Mouse (Mus musculus): Measurements from ENCODE around the gene Cnga3.

Gene Cnga3

DNA sequence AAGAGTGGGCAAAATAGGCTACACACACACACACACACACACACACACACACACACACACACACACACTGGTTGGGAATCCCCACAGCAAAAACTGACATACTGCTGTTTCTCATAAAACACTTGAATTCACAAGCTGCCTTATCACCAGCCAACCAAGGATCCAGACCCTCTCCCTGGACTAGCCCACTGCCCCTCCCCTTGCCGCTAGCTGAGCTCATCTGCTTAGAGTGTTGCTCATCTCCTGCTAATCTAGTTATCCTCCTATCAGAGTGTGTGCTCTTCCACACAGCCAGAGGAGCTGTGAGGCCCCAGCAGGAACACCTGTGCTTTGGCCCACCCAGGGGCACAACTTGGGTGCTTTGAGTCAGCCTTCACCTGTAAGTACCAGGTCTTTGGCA is at the start of gene Cnga3:
Cnga3 (plus strand) TSS at position 291 of the 400 bp plus-strand sequence.
- no peak for DNase-seq

- DNase-seq = no peak
These were observed 48.2 kb upstream of the Cnga3 start for GRCm38 (mm10) chr1:37166066-37166465.

GRCm38 (mm10) chr1:37167918-37168317 is 46.3 kb upstream of the Cnga3 start:
- no peak for DNase-seq

DNA sequence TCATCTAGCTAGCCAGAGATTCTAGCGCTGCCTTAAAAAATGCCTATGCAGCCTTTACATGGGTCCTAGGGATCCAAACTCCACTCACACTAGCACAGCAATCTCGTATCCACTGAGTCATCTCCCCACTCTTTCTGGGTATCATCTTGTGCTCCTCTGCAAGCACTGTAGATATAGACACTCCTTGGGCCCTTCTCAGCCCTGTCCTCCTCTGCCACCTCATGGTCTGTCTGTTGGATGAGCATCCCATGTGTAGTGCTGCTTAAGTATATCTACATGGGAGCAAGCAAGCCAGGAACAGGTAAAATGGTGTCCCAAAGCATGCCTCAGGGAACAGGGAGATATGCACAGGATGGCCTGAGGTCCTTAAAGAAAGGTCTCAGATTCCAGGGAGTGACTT is 36.4 kb upstream of the Cnga3 start:
- DNase-seq = no peak

DNA sequence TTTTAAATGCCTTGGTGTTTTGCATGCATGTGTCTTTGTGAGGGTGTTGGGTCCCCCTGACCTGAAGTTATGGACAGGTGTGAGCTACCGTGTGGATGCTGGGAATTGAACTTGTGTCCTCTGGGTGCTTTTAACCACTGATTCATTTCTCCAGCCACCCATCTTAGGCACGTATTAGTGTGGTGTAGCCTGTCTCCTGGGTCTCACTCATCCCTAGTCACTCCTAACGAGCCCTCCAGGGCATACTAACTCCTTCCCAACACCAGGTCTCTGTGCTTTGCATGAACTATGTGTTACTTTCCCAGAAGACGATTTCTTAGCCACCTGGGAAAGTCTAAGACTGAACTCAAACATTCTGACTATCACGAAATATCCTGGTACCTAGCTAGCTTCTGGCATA is 34.4 kb upstream of the Cnga3 start:
- DNase-seq = no peak

GRCm38 (mm10) chr1:37187050-37187449 is 27.2 kb upstream of the Cnga3 start:
- DNase-seq = no peak

DNA sequence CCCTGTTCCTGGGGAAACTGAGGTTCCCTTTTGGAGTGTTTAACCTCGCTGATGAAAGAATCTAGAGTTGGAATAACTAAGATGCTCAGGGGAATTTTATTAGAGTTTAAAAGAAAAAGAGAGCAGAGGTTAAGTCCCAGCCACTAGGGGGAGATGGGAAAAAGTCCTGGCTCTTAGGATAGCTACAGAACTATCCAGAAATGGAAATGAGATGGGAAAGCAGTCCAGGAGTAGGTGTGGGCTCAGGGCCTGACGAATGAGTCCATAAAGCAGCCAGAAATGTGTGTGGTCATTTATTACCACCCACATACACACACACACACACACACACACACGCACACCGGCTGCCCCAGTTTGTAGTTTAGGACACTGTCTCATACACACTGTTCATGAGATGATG is 19.6 kb upstream of the Cnga3 start:
- DNase-seq = peak; percentile 45

DNA sequence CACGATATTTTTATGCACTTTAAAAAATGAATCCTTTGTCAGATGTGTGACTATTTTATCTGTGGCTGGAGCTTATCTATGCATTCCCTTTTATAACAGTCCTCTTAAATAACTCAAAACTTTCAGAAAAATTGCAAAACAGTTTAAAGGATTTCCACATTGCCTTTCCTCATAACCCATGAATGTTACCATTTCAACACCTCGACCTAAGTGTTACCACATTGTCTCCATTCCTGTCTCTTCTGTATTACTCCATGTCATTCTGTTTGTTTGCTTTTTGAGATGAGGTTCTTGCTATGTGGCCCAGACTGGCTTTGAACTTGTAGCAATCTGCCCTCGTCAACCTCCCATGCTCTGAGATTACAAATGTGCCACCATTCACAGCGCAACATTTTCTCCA is 12.8 kb upstream of the Cnga3 start:
- DNase-seq = no peak

GRCm38 (mm10) chr1:37207743-37208142 is 6.5 kb upstream of the Cnga3 start:
- no peak for DNase-seq

DNA sequence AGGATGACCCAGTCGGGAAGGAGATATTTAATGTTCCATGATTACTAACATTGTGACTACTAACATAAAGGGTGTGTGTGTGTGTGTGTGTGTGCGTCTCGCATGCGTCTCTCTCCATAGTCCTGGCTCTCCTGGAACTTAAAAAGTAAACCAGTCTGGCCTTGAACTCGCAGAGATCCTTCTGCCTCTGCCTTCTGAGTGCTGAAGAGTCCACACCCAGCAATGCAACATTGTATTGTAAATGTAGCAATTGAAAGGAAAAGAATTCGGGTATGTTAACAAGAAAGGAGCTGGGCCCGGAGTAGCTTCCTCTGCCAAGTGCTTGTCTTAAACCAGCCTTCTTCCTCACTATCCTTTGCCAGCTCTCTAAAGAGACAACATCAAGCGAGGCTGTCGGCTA is 1.9 kb upstream of the Cnga3 start:
- DNase-seq = no peak

GRCm38 (mm10) chr1:37218386-37218785 is 4.2 kb downstream of the Cnga3 start:
- DNase-seq = peak; percentile 73

DNA sequence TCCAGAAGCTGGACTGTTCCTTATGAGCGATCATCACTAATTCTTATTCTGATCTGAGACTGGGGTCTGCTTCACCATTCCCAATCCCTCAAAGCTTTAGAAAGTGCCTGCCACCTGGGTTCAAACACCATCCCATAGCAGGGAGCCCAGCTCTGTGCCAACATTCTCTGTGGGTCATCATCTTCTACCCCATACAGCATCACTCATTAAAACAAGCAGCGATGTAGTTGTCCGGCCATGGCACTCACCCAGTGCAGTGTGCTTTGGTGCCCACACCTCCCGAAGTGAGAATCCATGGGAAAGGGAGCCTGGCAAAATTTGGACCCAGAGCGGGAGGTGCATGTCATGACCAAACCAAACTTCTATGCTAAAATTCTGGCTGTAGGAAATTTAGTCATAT is 5.4 kb downstream of the Cnga3 start:
- no peak for DNase-seq

DNA sequence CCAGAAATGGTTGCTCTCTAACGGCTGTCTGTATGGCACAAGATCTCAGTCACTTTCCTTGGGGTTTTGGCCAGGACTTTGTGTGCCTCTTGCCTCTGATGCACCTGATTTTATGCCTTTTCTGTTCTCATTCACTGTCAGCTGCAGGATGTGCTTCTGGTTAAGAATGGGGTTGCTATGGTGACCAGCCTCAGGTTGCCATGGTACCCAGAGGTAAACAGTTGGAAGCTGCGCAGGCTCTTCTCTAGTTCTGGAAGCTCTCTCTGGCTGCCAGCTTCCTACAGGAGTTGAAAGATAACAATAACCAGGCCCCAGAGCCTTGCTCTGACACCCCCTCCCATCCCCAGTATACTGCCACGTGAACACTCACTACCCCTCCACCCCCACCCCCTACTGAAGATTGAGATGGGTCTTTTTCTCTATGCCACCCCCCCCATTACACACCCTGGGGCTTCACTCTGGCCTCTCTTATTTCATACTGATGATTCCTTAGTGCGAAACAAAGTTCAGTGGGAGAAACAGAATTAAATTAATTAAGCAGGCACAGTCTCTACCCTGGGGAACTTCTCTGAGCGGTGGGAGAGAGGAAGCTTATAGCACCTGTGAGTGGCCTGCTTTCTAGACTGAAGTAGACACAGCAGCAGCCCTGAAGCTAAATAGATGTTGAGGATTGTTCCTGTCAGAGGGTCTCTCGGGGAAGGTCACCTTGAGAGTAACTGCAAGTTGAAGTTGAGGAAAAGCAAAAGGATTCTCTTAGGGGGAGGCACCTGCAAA is 6.1 kb downstream of the Cnga3 start:
- DNase-seq = peak; percentile 79

DNA sequence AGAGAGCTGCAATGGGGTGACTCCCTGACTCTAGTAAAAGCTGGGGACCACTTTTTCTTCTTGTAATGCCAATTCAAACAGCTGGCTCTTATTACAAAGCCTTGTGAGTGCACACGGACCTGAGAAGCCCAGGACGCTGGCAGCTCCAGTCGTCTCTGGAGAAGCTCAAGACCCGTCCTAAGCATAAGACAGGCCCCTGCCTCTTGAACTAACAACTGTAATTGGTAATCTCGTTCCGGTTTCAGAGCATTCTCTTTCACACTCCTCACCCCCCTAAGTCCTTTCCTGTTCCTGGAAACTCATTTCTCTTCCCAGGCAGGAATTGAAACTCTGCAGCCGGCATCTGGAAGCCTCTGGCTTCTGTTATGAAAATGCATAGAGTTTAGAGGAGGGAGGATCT is 7.8 kb downstream of the Cnga3 start:
- no peak for DNase-seq

DNA sequence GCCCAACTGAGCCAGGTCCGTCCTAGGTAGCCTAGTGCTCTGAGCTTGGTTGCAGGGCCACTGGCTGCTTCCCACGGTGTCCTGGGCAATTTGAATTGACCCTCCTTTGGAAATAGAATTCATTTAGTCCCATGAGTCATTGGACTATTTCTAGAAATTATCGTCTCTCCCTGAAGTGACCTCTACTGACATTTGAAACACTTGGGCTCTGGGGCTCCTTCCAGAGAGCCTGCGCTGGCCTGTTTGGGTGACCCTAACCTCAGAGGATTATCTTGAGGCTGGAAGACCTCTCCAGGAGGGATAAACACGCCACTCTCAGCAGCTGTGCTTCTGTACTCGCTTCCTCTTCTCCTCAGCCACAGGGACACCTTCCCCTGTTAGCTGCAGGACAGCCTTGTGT is 16.2 kb downstream of the Cnga3 start:
- no peak for DNase-seq

- peak; percentile 53 for DNase-seq
These were observed 17.1 kb downstream of the Cnga3 start for GRCm38 (mm10) chr1:37231295-37231701.

- DNase-seq = no peak
These were observed 24.9 kb downstream of the Cnga3 start for GRCm38 (mm10) chr1:37239045-37239635.

DNA sequence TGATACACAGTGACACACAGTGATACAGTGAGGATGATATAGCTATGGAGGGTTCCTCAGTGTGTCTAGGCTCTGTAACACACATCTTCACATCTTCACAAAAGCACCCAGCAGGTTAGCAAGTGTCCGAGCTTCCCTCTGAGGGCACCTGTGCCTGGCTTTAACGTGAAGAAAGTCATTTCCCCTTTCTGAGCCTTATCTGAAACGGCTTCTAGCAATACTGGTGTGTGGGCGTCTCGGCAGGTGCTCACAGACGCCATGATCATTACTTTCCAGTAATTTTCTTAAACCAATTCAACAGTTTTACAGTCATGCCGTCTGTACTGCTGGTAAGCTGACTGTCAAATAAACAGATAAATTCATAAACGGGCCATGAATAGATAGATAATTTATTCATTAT is 28.0 kb downstream of the Cnga3 start:
- no peak for DNase-seq

GRCm38 (mm10) chr1:37246476-37246875 is 32.2 kb downstream of the Cnga3 start:
- no peak for DNase-seq

DNA sequence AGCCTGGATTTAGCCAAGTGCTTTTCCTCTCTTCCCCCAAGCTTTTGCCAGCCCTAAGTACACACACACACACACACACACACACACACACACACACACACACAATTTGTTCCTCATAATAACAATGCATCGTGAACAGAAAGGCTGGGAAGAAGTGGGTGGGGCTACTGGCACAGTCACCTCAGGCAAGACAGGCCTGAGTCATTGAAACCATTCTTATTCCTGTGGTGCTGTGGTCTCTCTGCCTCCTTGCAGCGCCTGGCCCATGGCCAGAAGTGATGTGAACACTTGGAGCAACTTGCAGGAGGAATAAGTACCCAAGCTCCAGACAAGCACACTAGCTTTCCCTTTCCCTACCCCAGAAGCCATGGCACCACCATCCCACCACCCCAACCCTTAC is 34.2 kb downstream of the Cnga3 start:
- no peak for DNase-seq

DNA sequence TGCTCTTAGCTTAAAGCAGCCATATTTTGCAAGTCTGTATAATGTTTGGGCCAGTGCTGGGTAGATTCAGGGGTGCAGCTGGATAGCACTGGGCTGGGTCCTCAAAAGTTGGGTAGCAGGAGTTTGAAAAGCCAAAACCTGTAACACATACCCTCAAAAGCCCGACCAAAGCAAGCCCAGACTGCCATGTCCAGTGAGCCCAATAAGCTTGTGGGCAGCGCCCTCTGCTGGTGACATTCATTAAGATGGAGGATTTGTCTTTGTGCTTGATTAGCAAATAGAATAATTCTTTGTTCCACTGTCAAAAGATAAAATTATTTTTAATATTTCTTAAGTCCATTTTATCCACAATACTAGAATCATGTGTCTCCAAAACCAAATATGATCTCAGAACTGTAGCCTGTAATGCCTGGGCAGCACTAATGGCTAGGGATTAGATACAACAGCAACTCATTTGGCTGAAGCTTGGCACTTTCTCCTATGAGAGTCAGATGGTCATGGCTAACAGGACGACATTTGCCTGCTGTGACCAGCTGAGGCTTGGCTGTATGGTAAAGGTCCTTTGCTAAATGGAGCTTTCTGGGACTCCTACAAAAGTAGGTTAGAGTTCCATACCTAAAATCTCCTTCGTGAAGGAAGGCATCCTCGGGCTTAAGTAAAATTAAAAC is 36.5 kb downstream of the Cnga3 start:
- DNase-seq = peak; percentile 89

DNA sequence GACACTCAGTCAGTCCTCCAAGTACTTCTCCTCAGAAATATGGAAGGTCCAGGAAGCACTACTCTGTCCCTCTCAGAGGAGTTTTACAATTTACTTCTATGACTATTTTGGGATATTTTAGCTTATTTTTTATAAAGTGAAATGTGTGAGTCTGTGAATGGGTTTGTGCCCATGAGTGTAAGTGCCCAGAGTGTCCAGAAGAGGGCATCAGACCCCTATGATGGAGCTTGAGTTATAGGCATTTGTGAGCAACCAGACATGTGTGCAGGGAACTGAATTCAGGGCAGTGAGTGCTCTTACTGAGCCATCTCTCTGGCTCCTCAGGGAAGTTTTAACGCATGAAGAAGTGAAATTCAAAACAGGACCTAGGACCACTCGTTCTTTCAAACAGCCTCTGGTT is 44.2 kb downstream of the Cnga3 start:
- no peak for DNase-seq

DNA sequence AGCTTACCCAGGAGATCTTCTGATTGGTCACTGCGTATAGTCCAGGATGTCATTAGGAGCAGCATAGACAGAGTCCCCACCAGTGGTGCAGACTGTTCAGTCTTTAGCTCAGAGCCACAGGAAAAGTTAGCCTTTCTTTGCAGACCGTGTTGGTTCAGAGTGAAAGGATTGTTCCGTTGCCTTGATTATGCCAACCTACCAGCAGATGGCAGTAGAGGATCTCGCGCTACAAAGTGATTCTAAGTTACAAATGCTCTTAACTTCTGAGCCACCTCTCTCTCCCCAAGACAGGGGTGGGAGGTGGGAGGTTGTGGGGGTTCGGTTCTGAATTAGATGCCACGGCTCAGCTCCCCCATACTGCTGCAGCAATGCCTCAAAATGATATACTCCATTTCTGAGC is 58.2 kb downstream of the Cnga3 start:
- peak; percentile 75 for DNase-seq

DNA sequence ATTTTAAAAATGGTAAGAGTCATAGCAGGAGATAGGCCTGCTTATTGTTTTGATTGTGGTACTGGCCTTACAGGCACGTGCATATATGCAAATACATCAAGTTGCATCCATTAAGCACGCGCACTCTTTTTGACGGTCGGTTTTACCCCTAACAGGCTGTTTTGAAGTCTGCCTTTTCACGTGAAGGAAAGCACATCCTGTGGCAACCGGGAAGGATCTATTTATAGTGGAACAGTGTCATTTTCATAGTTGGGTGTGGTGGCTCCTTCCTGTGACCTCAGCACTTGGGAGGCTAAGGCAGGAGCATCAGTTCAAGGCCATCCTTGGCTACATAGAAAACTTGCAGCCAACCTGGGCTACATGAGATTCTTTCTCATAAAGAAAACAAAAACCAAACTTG is 72.3 kb downstream of the Cnga3 start:
- no peak for DNase-seq
